Mouse (Mus musculus) CH12.LX (cell line): ENCODE results near the gene Pofut1. TPM values are rescaled to one million over a fixed set of nuclear protein-coding genes. Genes with fewer than 3 reads are reported as not detected.

Experiments
- DNase-seq: peaks from one replicate; pipeline ENCODE4 v3.0.0-alpha.2; 2013; ENCODE audit errors: extremely low read depth
- H3K27ac ChIP-seq: 2 replicates; pipeline ENCODE4 v1.5.1; 2012; ENCODE audit warnings: low read depth, mild to moderate bottlenecking, control low read depth, moderate library complexity; ENCODE audit not compliant: insufficient read depth
- H3K27me3 ChIP-seq: replicated peaks from 2 replicates; pipeline ENCODE3; 2012; ENCODE audit warnings: inconsistent platforms
- H3K36me3 ChIP-seq, 2 experiments: replicated peaks in 1 of 2; 2 replicates each; pipeline versions ENCODE3 to v1.6.1; 2012; ENCODE audit warnings: inconsistent platforms in 1 of 2, low read length in 1 of 2, mild to moderate bottlenecking in 1 of 2, mixed read lengths in 1 of 2, moderate library complexity in 1 of 2; ENCODE audit not compliant: control insufficient read depth in 1 of 2, insufficient read depth in 1 of 2
- H3K4me1 ChIP-seq, 2 experiments: 2 replicates each; pipeline ENCODE4 v1.6.1; 2012; ENCODE audit warnings: inconsistent platforms in 1 of 2, moderate library complexity in 1 of 2; ENCODE audit not compliant: insufficient read depth in 2 of 2, control insufficient read depth in 1 of 2
- H3K4me2 ChIP-seq: 2 replicates; pipeline ENCODE4 v1.6.1; 2012; ENCODE audit warnings: low read depth, mild to moderate bottlenecking, control low read depth; ENCODE audit not compliant: poor library complexity, insufficient read depth, severe bottlenecking
- H3K4me3 ChIP-seq, 3 experiments: fragments of 150-350 bp in 1 of 3; sonication (generic) in 1 of 3; replicated peaks in 1 of 3; 2 replicates each; pipeline versions ENCODE3 to v1.5.1; 2011 to 2012; ENCODE audit warnings: low read depth in 2 of 3, low read length in 2 of 3, mild to moderate bottlenecking in 2 of 3, moderate library complexity in 2 of 3, control low read depth in 1 of 3, improper control_type of control experiment in 1 of 3, inconsistent platforms in 1 of 3, mixed read lengths in 1 of 3; ENCODE audit not compliant: poor library complexity in 1 of 3
- H3K79me2 ChIP-seq: replicated peaks from 2 replicates; pipeline ENCODE4 v1.6.1; 2012; ENCODE audit warnings: mild to moderate bottlenecking, moderate library complexity; ENCODE audit not compliant: control insufficient read depth, poor library complexity, insufficient read depth, severe bottlenecking; ENCODE audit errors: extremely low read depth
- H3K9ac ChIP-seq: 2 replicates; pipeline ENCODE4 v1.6.1; 2012; ENCODE audit warnings: low read depth, mild to moderate bottlenecking, control low read depth, moderate library complexity; ENCODE audit not compliant: insufficient read depth
- H3K9me3 ChIP-seq: replicated peaks from 2 replicates; pipeline ENCODE3; 2012; ENCODE audit warnings: low read length, inconsistent platforms, mixed read lengths
- BHLHE40 ChIP-seq: IDR thresholded peaks from 2 replicates; pipeline ENCODE4 v1.6.1; 2011; ENCODE audit warnings: mild to moderate bottlenecking, low read depth, low read length, improper control_type of control experiment
- CHD1 ChIP-seq: IDR thresholded peaks from 2 replicates; pipeline ENCODE4 v1.6.1; 2012; ENCODE audit warnings: low read depth, low read length, improper control_type of control experiment, inconsistent platforms
- CHD2 ChIP-seq: IDR thresholded peaks from 2 replicates; pipeline ENCODE4 v1.6.1; 2011; ENCODE audit warnings: low read length, improper control_type of control experiment
- CTCF ChIP-seq, 2 experiments: IDR thresholded peaks in 1 of 2; conservative IDR thresholded peaks in 1 of 2; 2 replicates each; pipeline ENCODE4 v1.5.1; 2011 to 2012; ENCODE audit warnings: low read depth in 2 of 2, low read length in 2 of 2, improper control_type of control experiment in 1 of 2, inconsistent platforms in 1 of 2, mild to moderate bottlenecking in 1 of 2, moderate library complexity in 1 of 2
- E2F4 ChIP-seq: IDR thresholded peaks from 2 replicates; pipeline ENCODE4 v1.6.1; 2011; ENCODE audit warnings: low read depth, low read length, improper control_type of control experiment; ENCODE audit not compliant: insufficient replicate concordance
- ELF1 ChIP-seq: IDR thresholded peaks from 2 replicates; pipeline ENCODE4 v1.6.1; 2014; ENCODE audit warnings: low read depth, mild to moderate bottlenecking, inconsistent platforms, low read length, improper control_type of control experiment
- EP300 ChIP-seq: IDR thresholded peaks from 2 replicates; pipeline ENCODE4 v1.6.1; 2011; ENCODE audit warnings: low read length, improper control_type of control experiment
- GABPA ChIP-seq: IDR thresholded peaks from 2 replicates; pipeline ENCODE4 v1.6.1; 2012; ENCODE audit warnings: low read depth, low read length, improper control_type of control experiment, inconsistent platforms; ENCODE audit not compliant: insufficient replicate concordance
- IRF4 ChIP-seq: IDR thresholded peaks from 2 replicates; pipeline ENCODE4 v1.6.1; 2014; ENCODE audit warnings: low read depth, mild to moderate bottlenecking, inconsistent platforms, low read length, improper control_type of control experiment
- JUND ChIP-seq: conservative IDR thresholded peaks from 2 replicates; pipeline ENCODE4 v1.6.1; 2011; ENCODE audit warnings: low read depth, low read length, improper control_type of control experiment
- MAFK ChIP-seq: IDR thresholded peaks from 2 replicates; pipeline ENCODE4 v1.6.1; 2011; ENCODE audit warnings: low read length, improper control_type of control experiment; ENCODE audit not compliant: insufficient replicate concordance
- MXI1 ChIP-seq: IDR thresholded peaks from 2 replicates; pipeline ENCODE4 v1.6.1; 2011; ENCODE audit warnings: mild to moderate bottlenecking, low read depth, low read length, improper control_type of control experiment
- MYC ChIP-seq: IDR thresholded peaks from 2 replicates; pipeline ENCODE4 v1.6.1; 2011; ENCODE audit warnings: low read depth, mild to moderate bottlenecking, improper control_type of control experiment, low read length
- NELFE ChIP-seq: IDR thresholded peaks from 2 replicates; pipeline ENCODE4 v1.6.1; 2011; ENCODE audit warnings: low read depth, low read length, improper control_type of control experiment
- NRF1 ChIP-seq: IDR thresholded peaks from 2 replicates; pipeline ENCODE4 v1.6.1; 2014; ENCODE audit warnings: low read depth, mild to moderate bottlenecking, inconsistent platforms, low read length, improper control_type of control experiment, moderate library complexity
- PAX5 ChIP-seq: IDR thresholded peaks from 2 replicates; pipeline ENCODE4 v1.6.1; 2012; ENCODE audit warnings: low read length, inconsistent platforms, mixed read lengths
- POLR2A ChIP-seq: IDR thresholded peaks from 2 replicates; pipeline ENCODE4 v1.6.1; 2011; ENCODE audit warnings: low read depth, mild to moderate bottlenecking, improper control_type of control experiment, low read length
- POLR2AphosphoS2 ChIP-seq: IDR thresholded peaks from 2 replicates; pipeline ENCODE4 v1.6.1; 2011; ENCODE audit warnings: low read depth, low read length, improper control_type of control experiment
- RAD21 ChIP-seq: IDR thresholded peaks from 2 replicates; pipeline ENCODE4 v1.6.1; 2011; ENCODE audit warnings: low read depth, mild to moderate bottlenecking, low read length, improper control_type of control experiment, moderate library complexity
- SIN3A ChIP-seq: IDR thresholded peaks from 2 replicates; pipeline ENCODE4 v1.6.1; 2012; ENCODE audit warnings: low read length, improper control_type of control experiment, inconsistent platforms
- TCF12 ChIP-seq: IDR thresholded peaks from 2 replicates; pipeline ENCODE4 v1.6.1; 2014; ENCODE audit warnings: low read depth, mild to moderate bottlenecking, inconsistent platforms, low read length, improper control_type of control experiment
- UBTF ChIP-seq: IDR thresholded peaks from 2 replicates; pipeline ENCODE4 v1.6.1; 2012; ENCODE audit warnings: low read depth, mild to moderate bottlenecking, inconsistent platforms, low read length, improper control_type of control experiment, moderate library complexity
- USF1 ChIP-seq: IDR thresholded peaks from 2 replicates; pipeline ENCODE4 v1.6.1; 2014; ENCODE audit warnings: low read depth, mild to moderate bottlenecking, inconsistent platforms, low read length, improper control_type of control experiment
- USF2 ChIP-seq: conservative IDR thresholded peaks from 2 replicates; pipeline ENCODE4 v1.6.1; 2011; ENCODE audit warnings: low read depth, low read length, improper control_type of control experiment
- ZMIZ1 ChIP-seq: IDR thresholded peaks from 2 replicates; pipeline ENCODE4 v1.6.1; 2012; ENCODE audit warnings: low read depth, mild to moderate bottlenecking, inconsistent platforms, low read length, improper control_type of control experiment
- ZNF384 ChIP-seq: IDR thresholded peaks from 2 replicates; pipeline ENCODE4 v1.6.1; 2012; ENCODE audit warnings: low read depth, low read length, improper control_type of control experiment, inconsistent platforms
- dilution Hi-C: fragments of 300-500 bp; cut with MboI; formaldehyde crosslinking; loops from 2 replicates; pipeline ENCODE4 v1.14.3; 2020; ENCODE audit warnings: low sequenced_read_pairs; ENCODE audit not compliant: extremely low pct_unique_long_range_greater_than_20kb, extremely low pct_ligation_motif_present
- in situ Hi-C: fragments of 300-500 bp; cut with MboI; formaldehyde crosslinking; loops from 3 replicates; pipeline ENCODE4 v1.14.3; 2019; ENCODE audit warnings: low sequenced_read_pairs, low pct_ligation_motif_present, low pct_unique_long_range_greater_than_20kb, mixed read lengths
- polyA plus RNA-seq: library from polyadenylated mRNA; unstranded; fragments of >175 nt; gene quantifications from 2 replicates; pipeline ENCODE4 v1.2.1, GENCODE M21; 2012; ENCODE audit warnings: low read depth; ENCODE audit not compliant: insufficient read length
- total RNA-seq, 2 experiments: library from RNA; depleted of rRNA; stranded (reverse); fragments of 300-350 nt in 1 of 2; fragments of >200 nt in 1 of 2; gene quantifications; 2 replicates each; pipeline ENCODE4 v1.2.3; 2012 to 2014

The Pofut1 gene
- total and polyA plus RNA-seq, 3 experiments, result 15.0 to 25.6 (median 22.8) TPM

- Histone ChIP-seq H3K27ac (no peak overlapping the region), H3K36me3 (peaks cover 0 to 30% of the 10 kb centered on the region in 2 experiments), H3K4me1 (peaks cover 11 to 46% of the 10 kb centered on the region in 2 experiments), H3K79me2 (no peaks in the 10 kb centered on the region), H3K27me3 (no peaks in the 10 kb centered on the region), H3K4me2 (no peak overlapping the region), H3K9me3 (no peaks in the 10 kb centered on the region), H3K4me3 (no peak overlapping the region), H3K9ac (no peak overlapping the region)
- TF ChIP-seq E2F4, result no peak
- no peak for TF ChIP-seq EP300
- no peak for TF ChIP-seq CHD1
- no peak for TF ChIP-seq USF1
- TF ChIP-seq RAD21, result no peak
- no peak for TF ChIP-seq GABPA
- no peak for TF ChIP-seq PAX5
- no peak for TF ChIP-seq IRF4
- no peak for TF ChIP-seq JUND
- TF ChIP-seq NRF1, result no peak
- TF ChIP-seq BHLHE40, result no peak
- TF ChIP-seq SIN3A, result no peak
- TF ChIP-seq TCF12, result no peak
- dilution Hi-C loops (no loop called here), in situ Hi-C loops (no loop called here)
- no peak for DNase-seq
Observed at GRCm38 (mm10) chr2:153218516-153218915, 22.8 kb upstream of the Pofut1 start.

- no peak for TF ChIP-seq NRF1
- TF ChIP-seq CHD2, result no peak
- no peak for TF ChIP-seq PAX5
- no peak for TF ChIP-seq MAFK
- TF ChIP-seq EP300, result no peak
- no peak for TF ChIP-seq MXI1
- no peak for TF ChIP-seq ELF1
- TF ChIP-seq UBTF, result no peak
- no peak for TF ChIP-seq POLR2A
- TF ChIP-seq ZNF384, result no peak
- no peak for TF ChIP-seq USF2
- no peak for TF ChIP-seq USF1
- no peak for TF ChIP-seq POLR2AphosphoS2
- TF ChIP-seq ZMIZ1, result no peak
- no peak for TF ChIP-seq NELFE
- no peak for TF ChIP-seq MYC
- no peak for TF ChIP-seq CTCF (conservative IDR thresholded peaks at IDR 0.05 in 1 of 2, IDR thresholded peaks at IDR 0.05 in 1 of 2; ENCODE audit: low read depth in 2 of 2, low read length in 2 of 2)
- Histone ChIP-seq H3K27me3 (no peaks in the 10 kb centered on the region), H3K27ac (no peak overlapping the region), H3K4me1 (peaks cover 8 to 37% of the 10 kb centered on the region in 2 experiments), H3K4me2 (no peak overlapping the region), H3K79me2 (no peaks in the 10 kb centered on the region), H3K36me3 (peaks cover 0 to 33% of the 10 kb centered on the region in 2 experiments), H3K9me3 (no peaks in the 10 kb centered on the region), H3K4me3 (no peak overlapping the region), H3K9ac (no peak overlapping the region)
- no peak for DNase-seq
- dilution Hi-C loops, result no loop called here
- in situ Hi-C loops, result no loop called here
Observed at GRCm38 (mm10) chr2:153221620-153222019, 19.7 kb upstream of the Pofut1 start.
